Mouse (Mus musculus): ENCODE results near the gene Sympk. TPM values are rescaled to one million over a fixed set of nuclear protein-coding genes. Genes with fewer than 3 reads are reported as not detected.

The Sympk gene
- total RNA-seq, 1 experiment from 2014 or later: 64.8 TPM

DNA sequence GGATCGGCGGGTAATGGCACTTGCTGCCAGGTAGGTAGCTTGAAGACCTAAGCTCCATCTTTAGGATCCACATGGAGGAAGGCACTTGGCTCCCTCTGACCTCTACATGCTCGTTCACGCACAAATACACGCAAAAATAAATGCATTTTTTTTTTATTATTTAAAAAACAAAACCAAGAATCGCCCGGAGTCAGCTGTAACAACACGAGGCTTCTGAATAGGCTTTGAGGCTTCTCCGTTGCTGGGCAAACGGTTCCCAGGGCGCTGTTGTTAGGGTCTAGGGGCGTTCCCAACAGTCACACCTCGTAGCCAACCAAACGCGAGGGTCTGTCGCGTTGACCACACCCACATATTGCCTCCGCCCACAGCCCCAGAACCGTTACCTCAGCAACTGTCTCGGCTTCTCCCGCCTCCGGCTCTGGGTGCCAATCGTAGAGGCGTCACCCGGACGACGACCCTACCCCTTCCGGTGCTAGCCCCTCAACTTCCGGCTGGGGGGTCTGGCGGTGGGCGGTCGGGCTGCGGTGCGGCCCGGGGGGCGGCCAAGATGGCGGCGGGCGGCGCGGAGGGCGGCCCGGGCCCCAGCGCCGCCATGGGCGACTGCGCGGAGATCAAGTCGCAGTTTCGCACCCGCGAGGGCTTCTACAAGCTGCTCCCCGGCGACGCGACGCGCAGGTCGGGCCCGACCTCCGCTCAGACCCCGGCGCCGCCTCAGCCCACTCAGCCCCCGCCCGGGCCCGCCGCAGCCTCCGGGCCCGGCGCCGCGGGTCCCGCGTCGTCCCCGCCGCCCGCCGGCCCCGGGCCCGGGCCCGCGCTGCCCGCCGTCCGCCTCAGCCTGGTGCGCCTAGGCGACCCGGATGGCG, 51.8 kb downstream of the Sympk start, which contains the start of gene Dmwd:
TSS of gene Dmwd (plus strand) at position 505 of the 863 bp plus-strand sequence.
- ATAC-seq (ENCODE audit: extremely low read depth, insufficient number of reproducible peaks, low FRiP score, poor library complexity, severe bottlenecking): peak; percentile 37; the same call in 1 of the 2 replicates

DNA sequence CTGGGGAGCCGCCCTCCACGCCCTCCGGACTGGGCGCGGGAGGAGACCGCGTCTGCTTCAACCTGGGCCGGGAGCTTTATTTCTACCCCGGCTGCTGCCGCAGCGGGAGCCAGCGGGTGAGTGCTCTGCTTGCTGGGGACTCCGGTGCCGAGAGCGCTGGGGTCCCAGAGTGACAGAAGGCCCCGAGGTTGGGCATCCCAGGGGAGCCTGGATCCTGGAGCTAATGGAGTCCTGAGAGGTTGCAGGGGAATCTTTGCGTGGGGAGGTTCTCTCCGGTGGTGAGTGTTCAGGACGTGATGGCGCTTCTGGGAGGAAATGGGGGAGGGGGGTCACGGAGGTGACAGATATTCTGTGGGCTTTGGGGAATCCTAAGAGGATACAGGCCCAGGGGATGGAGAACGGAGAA, 52.4 kb downstream of the Sympk start:
- no peak for ATAC-seq (ENCODE audit: extremely low read depth, insufficient number of reproducible peaks, low FRiP score, poor library complexity, severe bottlenecking)

GRCm38 (mm10) chr7:19077761-19078160, 53.6 kb downstream of the Sympk start:
- peak; percentile 86 for ATAC-seq (ENCODE audit: extremely low read depth, insufficient number of reproducible peaks, low FRiP score, poor library complexity, severe bottlenecking)

- no peak for ATAC-seq (ENCODE audit: extremely low read depth, insufficient number of reproducible peaks, low FRiP score, poor library complexity, severe bottlenecking)
Measured at GRCm38 (mm10) chr7:19078732-19079131, 54.6 kb downstream of the Sympk start.

GRCm38 (mm10) chr7:19080451-19080950, 56.3 kb downstream of the Sympk start:
- no peak for ATAC-seq (ENCODE audit: extremely low read depth, insufficient number of reproducible peaks, low FRiP score, poor library complexity, severe bottlenecking)

DNA sequence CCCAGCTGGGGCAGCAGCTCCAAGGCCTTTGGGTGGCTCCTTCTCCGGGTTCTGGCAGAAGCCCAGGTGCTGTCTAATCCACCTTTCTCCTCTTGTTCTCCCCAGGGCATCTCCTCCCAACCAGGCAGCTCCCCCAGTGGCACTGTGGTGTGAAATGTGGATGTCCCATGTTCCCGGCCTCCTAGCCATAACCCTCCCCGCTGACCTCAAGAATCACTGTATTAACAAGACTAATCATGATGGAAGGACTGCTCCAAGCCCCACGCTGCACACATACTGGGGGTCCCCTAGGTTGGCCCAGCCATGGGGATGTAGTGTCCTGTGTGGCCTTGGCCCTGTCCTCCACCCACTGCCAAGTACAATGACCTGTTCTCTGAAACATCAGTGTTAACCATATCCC, 58.0 kb downstream of the Sympk start:
- ATAC-seq (ENCODE audit: extremely low read depth, insufficient number of reproducible peaks, low FRiP score, poor library complexity, severe bottlenecking): no peak

DNA sequence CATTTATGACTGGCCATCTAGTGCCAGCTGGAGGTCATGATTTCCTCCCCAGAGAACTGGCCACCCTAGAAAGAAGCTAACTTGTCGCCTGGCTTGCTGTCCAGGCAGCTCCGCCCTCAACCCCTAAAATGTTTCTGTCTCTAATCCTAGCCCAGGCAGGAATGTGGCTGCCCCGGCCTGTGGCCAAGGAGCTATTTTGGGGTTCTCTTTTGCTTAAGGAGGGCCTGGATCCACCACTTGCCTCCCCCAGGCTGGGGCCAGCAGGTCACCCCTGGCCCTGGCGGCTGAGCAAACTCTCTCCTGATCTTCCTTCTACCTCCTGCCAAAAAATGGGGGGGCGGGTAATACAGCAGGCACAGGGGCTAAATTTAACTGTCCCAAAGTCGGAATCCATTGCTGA, 58.9 kb downstream of the Sympk start:
- no peak for ATAC-seq (ENCODE audit: extremely low read depth, insufficient number of reproducible peaks, low FRiP score, poor library complexity, severe bottlenecking)

DNA sequence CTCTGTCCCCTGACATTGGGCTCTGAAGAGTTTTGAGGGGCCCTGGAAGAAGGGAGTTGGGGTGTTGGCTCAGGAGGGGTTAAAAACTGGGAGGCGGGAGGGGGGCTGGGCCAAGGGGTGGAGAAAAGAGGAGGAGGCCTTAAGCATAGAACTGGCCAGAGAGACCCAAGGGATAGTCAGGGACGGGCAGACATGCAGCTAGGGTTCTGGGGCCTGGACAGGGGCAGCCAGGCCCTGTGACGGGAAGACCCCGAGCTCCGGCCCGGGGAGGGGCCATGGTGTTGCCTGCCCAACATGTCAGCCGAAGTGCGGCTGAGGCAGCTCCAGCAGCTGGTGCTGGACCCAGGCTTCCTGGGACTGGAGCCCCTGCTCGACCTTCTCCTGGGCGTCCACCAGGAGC, 59.5 kb downstream of the Sympk start, which contains the start of gene Dmpk:
TSS of gene Dmpk (plus strand) at position 149 of the 400 bp plus-strand sequence.
- ATAC-seq (ENCODE audit: extremely low read depth, insufficient number of reproducible peaks, low FRiP score, poor library complexity, severe bottlenecking): no peak

- peak; percentile 66 for ATAC-seq (ENCODE audit: extremely low read depth, insufficient number of reproducible peaks, low FRiP score, poor library complexity, severe bottlenecking)
Measured at GRCm38 (mm10) chr7:19084277-19084771, 60.1 kb downstream of the Sympk start.

- no peak for ATAC-seq (ENCODE audit: extremely low read depth, insufficient number of reproducible peaks, low FRiP score, poor library complexity, severe bottlenecking)
Measured at GRCm38 (mm10) chr7:19084921-19085473, 60.8 kb downstream of the Sympk start.

GRCm38 (mm10) chr7:19085495-19085894, 61.3 kb downstream of the Sympk start:
- ATAC-seq (ENCODE audit: extremely low read depth, insufficient number of reproducible peaks, low FRiP score, poor library complexity, severe bottlenecking): no peak

- ATAC-seq (ENCODE audit: extremely low read depth, insufficient number of reproducible peaks, low FRiP score, poor library complexity, severe bottlenecking): peak; percentile 45
Measured at GRCm38 (mm10) chr7:19086042-19086441, 61.9 kb downstream of the Sympk start.

DNA sequence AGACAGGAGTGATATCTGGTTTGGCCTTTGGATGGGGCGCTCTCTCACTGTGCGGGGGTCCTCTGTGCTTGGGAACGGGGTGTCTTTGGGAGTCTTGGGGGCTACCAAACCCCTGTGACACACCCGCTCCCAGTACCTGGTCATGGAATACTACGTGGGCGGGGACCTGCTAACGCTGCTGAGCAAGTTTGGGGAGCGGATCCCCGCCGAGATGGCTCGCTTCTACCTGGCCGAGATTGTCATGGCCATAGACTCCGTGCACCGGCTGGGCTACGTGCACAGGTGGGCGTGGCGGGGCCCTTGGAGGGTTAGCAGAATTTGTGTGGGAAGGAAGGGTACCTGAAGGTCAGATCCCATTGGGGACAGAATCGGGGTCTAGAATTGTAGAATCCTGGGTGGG, 62.6 kb downstream of the Sympk start:
- ATAC-seq (ENCODE audit: extremely low read depth, insufficient number of reproducible peaks, low FRiP score, poor library complexity, severe bottlenecking): no peak

DNA sequence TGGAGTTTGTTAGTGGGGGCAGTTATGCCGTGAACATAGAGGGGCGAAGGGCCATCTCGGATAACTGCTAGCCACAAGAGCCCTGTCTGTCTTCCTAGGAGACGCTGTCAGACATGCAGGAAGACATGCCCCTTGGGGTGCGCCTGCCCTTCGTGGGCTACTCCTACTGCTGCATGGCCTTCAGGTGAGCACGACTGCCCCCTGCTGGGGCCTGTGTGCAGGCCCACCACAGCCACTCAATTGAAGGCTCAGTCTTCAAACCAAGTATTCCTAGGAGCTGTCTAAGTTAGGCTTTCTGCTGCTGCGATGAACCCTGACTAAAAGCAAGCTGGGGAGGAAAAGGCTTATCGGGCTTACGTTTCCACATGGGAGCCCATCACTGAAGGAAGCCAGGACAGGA, 64.6 kb downstream of the Sympk start:
- peak; percentile 30 for ATAC-seq (ENCODE audit: extremely low read depth, insufficient number of reproducible peaks, low FRiP score, poor library complexity, severe bottlenecking)

DNA sequence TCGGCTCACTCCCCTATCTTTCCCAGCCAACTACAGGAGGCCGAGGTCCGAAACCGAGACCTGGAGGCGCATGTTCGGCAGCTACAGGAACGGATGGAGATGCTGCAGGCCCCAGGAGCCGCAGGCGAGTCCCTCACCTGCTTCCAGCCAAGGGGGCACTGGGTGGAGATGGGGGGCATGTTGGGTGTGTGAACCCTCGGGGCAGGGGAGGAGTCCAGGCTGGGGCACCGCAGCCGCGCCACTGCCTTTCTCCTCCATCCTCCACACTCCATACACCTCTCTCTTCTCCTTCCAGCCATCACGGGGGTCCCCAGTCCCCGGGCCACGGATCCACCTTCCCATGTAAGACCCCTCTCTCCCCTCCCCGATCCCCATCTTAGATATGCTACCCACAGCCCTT, 67.7 kb downstream of the Sympk start:
- ATAC-seq (ENCODE audit: extremely low read depth, insufficient number of reproducible peaks, low FRiP score, poor library complexity, severe bottlenecking): no peak

DNA sequence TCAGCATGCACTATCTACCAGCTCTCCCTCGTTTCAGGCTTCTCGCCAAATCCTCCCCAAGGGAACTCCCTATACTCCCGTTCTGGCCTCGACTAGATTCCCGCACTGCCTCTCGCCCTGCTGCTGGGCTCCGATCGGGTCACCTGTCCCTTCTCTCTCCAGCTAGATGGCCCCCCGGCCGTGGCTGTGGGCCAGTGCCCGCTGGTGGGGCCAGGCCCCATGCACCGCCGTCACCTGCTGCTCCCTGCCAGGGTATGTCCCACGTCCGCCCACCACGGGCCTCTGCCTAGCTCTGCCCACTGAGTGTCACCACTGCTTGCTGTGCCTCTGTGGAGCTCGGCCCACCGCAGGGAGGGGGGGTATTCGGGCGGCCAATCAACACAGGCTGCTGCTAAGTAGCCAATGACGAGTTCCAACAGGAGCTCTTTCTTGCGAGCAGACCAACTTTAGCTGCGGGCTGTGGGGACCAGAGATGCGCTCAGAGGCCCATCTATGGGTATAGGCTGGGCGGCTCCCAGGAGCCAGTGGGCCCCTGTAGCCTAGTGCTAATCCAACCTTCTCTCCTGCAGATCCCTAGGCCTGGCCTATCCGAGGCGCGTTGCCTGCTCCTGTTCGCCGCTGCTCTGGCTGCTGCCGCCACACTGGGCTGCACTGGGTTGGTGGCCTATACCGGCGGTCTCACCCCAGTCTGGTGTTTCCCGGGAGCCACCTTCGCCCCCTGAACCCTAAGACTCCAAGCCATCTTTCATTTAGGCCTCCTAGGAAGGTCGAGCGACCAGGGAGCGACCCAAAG, 68.4 kb downstream of the Sympk start:
- ATAC-seq (ENCODE audit: extremely low read depth, insufficient number of reproducible peaks, low FRiP score, poor library complexity, severe bottlenecking): no peak

DNA sequence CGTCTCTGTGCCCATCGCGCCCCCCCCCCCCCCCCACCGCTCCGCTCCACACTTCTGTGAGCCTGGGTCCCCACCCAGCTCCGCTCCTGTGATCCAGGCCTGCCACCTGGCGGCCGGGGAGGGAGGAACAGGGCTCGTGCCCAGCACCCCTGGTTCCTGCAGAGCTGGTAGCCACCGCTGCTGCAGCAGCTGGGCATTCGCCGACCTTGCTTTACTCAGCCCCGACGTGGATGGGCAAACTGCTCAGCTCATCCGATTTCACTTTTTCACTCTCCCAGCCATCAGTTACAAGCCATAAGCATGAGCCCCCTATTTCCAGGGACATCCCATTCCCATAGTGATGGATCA, 69.0 kb downstream of the Sympk start:
- ATAC-seq (ENCODE audit: extremely low read depth, insufficient number of reproducible peaks, low FRiP score, poor library complexity, severe bottlenecking): peak; percentile 53

GRCm38 (mm10) chr7:19093537-19094385, 69.6 kb downstream of the Sympk start:
- peak; percentile 28; the same call in 1 of the 2 replicates for ATAC-seq (ENCODE audit: extremely low read depth, insufficient number of reproducible peaks, low FRiP score, poor library complexity, severe bottlenecking)
